Mouse (Mus musculus): ENCODE measurements around the gene B4galt2. TPM values are rescaled to one million over a fixed set of nuclear protein-coding genes. Genes with fewer than 3 reads are reported as not detected.

The B4galt2 gene
- total RNA-seq, 2 experiments from 2014 or later: 86.7 to 90.6 TPM

DNA sequence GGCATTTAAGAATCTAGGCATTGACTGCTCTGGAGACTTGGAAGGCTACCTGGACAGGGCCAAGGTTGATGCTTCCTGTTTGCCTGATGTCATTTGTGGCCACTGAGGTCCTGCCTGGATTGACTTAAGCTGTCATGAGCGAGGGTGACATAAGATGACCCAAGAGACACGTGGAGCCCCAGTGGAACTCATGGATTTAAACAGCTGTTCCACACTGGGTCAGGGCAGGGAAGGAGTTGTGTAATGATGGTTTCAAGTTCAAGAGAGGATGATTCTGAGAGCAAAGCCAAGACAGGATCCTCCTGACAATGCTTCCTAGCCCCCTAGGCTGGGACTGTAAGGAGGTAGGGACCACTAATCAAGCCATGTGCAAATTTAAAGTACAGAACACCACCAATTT, 51.8 kb downstream of the B4galt2 start:
- Histone ChIP-seq H3K4me3 (no peak overlapping the region), H3K27ac (no peak overlapping the region)
- TF ChIP-seq CTCF (IDR thresholded peaks at IDR 0.05): no peak
- DNase-seq (ENCODE audit: extremely low spot score in 1 of 2, low spot score in 2 of 2): no peak
- intact Hi-C loops (cut with DNase I): no loop called here

DNA sequence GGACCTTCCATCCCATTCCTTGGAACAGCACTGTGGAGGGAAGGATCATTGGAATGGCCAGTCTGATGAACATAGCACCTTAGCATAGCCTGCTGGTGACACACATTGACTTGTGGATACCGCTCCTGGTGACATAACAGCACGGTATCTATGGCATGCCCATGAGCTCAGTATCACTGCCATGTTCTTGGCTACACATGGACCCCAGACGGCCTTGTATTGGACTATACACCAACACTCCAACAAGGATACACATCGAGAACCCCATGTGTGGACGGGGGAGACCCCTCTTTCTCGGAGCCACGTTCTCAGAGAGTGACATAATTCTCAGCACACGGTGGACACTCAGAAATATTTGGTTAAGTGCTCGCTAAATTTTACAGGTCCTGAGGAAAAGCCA, 52.5 kb downstream of the B4galt2 start:
- Histone ChIP-seq H3K27ac (no peak overlapping the region), H3K4me3 (no peak overlapping the region)
- no peak for DNase-seq (ENCODE audit: extremely low spot score in 1 of 2, low spot score in 2 of 2)
- intact Hi-C loops (cut with DNase I): no loop called here
- TF ChIP-seq CTCF (IDR thresholded peaks at IDR 0.05): no peak

DNA sequence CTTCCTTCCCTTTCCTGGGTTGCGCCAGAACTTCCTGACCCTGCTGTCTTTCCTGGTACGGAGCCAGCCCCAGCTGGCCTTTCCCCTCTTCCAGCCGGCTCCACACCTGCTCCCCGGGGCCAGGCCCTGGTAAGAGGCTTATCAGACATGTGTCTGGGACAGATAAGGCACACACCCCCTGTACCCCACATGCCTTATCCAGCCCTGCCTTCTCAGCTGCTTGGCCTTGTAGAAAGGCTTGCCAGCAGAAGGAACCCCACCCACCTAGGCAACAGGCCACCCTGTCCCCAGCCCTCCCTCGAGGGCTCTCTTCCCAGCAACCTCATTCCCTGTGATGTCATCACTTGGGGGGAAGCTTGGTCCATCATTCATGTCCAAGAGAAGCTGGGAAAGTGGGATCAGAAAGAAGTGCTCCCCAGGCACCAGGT, 53.1 kb downstream of the B4galt2 start:
- intact Hi-C loops (cut with DNase I): no loop called here
- no peak for TF ChIP-seq CTCF (IDR thresholded peaks at IDR 0.05)
- Histone ChIP-seq H3K27ac (no peak overlapping the region), H3K4me3 (no peak overlapping the region)
- DNase-seq (ENCODE audit: extremely low spot score in 1 of 2, low spot score in 2 of 2): no peak

DNA sequence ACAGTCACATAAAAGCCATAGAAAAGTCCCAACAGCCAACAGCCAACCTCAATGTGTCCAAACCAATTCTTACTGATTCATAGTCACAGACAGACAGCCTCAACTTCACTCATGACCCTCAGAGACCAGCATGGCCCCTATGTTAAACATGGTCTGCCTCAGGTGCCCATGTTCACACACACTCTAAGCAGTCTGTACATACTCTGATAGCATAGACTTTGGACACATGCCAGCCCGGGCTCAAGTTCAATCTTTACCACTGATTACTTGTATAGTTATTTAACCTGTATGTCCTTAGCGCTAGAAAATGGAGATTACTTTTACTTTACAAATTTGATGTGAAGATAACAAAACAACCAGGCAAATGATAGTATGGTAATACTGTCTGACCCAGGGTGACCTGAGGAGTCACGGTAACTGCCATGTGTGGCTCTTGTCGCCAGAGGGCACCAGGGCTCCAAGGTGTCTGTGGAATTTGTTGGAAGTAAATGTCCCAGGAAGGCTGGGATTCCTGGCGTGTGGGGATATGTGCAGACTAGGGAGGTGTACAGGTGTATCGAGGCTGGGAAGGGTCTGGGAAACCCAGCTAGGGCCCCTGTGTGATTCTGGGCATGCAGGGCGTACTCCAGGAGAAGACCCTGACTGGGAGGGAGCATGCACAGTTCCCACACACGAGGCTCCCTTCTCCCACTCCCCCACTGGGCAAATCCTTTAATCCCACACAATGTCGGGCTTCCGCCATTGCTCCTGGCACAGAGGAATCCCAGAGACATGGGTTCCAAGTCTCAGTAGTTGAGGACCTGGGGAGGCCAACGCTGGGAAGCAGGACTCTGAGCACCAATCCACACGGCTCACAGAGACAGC, 53.8 kb downstream of the B4galt2 start:
- H3K4me3 ChIP-seq: no peak overlapping the region
- H3K27ac ChIP-seq: no peak overlapping the region
- DNase-seq (ENCODE audit: extremely low spot score in 1 of 2, low spot score in 2 of 2): peak in 1 of 2 experiments; percentile 43
- intact Hi-C loops (cut with DNase I): loop anchor here (2.0 to 5.0 kb wide), 5 partner anchors 29 to 463 kb away; partner anchors contain the start of genes Artn and Ptprf
- TF ChIP-seq CTCF (IDR thresholded peaks at IDR 0.05): peak; percentile 84

DNA sequence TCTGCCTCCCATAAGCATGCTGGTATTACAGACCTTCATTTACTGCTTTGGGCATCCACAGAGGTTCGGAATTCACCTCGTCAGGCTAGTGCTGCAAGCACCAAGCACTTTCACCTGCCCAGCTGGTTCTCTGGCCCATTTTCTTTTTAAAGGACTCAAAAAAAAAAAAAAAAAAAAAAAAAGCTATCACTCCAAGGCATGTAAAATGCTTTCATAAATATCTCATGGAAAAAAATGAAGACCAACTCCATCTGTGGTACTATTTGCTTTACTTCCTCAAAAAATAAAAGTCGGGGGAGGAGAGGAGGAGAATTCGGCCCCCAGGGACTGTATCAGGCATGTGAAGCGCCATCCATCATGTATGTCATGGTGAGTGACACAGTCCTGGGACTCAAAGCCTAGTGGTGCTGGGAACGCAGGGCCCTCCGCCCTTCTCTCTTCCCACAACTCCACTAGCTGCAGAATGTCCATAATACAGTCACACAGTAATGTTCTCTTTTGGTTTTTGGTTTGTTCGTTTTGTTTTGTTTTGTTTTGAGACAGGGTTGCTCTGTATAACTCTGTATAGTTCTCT, 54.6 kb downstream of the B4galt2 start:
- no peak for DNase-seq (ENCODE audit: extremely low spot score in 1 of 2, low spot score in 2 of 2)
- no peak for TF ChIP-seq CTCF (IDR thresholded peaks at IDR 0.05)
- H3K27ac ChIP-seq: no peak overlapping the region
- no peak overlapping the region for H3K4me3 ChIP-seq
- intact Hi-C loops (cut with DNase I): loop anchor here (2.0 to 5.0 kb wide), 5 partner anchors 30 to 464 kb away; partner anchors contain the start of genes Artn and Ptprf

Other genes starting within 250 kb of the B4galt2 start
- gene Dmap1, start 201.2 kb downstream of the B4galt2 start, total RNA-seq (2021): 10 to 100 TPM; 37.3 to 42.0 TPM
- not detected for gene Gm12845, start 159.1 kb downstream of the B4galt2 start, total RNA-seq (2021)
- not detected for gene Klf17, start 117.8 kb downstream of the B4galt2 start, total RNA-seq (2021)
- gene Slc6a9, start 49.0 kb downstream of the B4galt2 start, total RNA-seq (2021): 10 to 100 TPM; 34.2 to 35.4 TPM
- 1 to 10 TPM in 1 of 2 experiments, under 1 TPM in 1; 0.94 to 1.4 TPM for gene Ccdc24, start 10.9 kb downstream of the B4galt2 start, total RNA-seq (2021)
- 100 to 1,000 TPM; 430 to 462 TPM for gene Atp6v0b, start 3.8 kb upstream of the B4galt2 start, total RNA-seq (2021)
- 10 to 100 TPM in 1 of 2 experiments, 1 to 10 TPM in 1; 9.1 to 11.4 TPM for gene Dph2, start 8.5 kb upstream of the B4galt2 start, total RNA-seq (2021)
- 100 to 1,000 TPM; 115 to 123 TPM for gene Ipo13, start 31.5 kb upstream of the B4galt2 start, total RNA-seq (2021)
- 1 to 10 TPM; 3.6 to 3.9 TPM for gene Artn, start 46.3 kb upstream of the B4galt2 start, total RNA-seq (2021)

Measured in left cerebral cortex, adult 2 months (tissue).